Mouse (Mus musculus): ENCODE results near the gene Slc47a1.

GRCm38 (mm10) chr11:61319923-61320567 lies 58.1 kb downstream of the Slc47a1 start:
- TF ChIP-seq CTCF (IDR thresholded peaks at IDR 0.05; ENCODE audit: low read depth, low read length) (no peak), GATA2 (IDR thresholded peaks at IDR 0.05; ENCODE audit: borderline replicate concordance, low read depth, low read length) (no peak), TAL1 (conservative IDR thresholded peaks at IDR 0.05; ENCODE audit: low read depth, low read length) (no peak)
